Mouse (Mus musculus): Measurements from ENCODE around the gene Trabd2b.

DNA sequence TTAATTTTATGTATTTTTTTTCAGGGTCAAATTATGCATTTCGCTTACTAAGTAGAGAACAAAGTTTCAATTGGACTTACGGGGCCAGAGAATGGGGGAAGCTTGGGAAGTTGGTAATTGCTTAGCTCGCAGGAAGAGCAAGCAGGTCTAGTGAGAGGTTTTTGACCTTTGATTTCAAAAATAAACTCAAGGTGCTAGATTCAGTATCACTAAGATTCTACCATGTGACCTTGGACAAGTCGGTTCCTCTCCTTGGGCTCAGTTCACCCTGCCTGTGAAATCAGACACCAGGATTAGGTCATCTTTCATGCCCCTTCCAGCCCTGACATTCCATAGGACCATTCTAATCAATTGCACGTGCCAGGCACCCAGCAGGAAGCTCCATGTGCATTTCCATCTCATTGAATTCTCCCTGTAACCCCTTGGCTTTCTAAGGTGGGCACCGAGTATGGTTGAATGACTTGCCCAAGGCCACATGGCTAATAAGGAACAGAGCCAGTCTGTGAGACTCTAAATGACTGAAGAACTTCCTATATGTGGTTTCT, 5.4 kb downstream of the Trabd2b start:
- TF ChIP-seq JUND (IDR thresholded peaks at IDR 0.05; ENCODE audit: low read depth, low read length): no peak
- no peak for TF ChIP-seq USF2 (IDR thresholded peaks at IDR 0.05; ENCODE audit: borderline replicate concordance in 1 of 2, insufficient read depth in 1 of 2, low read depth in 1 of 2, low read length in 2 of 2)
- no peak for TF ChIP-seq CTCF (IDR thresholded peaks at IDR 0.05 in 2 of 3, conservative IDR thresholded peaks at IDR 0.05 in 1 of 3; ENCODE audit: control insufficient read depth in 1 of 3, insufficient read depth in 1 of 3, low read depth in 2 of 3, low read length in 3 of 3, poor library complexity in 1 of 3, severe bottlenecking in 1 of 3)
- no peak for TF ChIP-seq GATA1 (IDR thresholded peaks at IDR 0.05; ENCODE audit: low read depth, low read length)
- no peak for TF ChIP-seq CHD1 (IDR thresholded peaks at IDR 0.05; ENCODE audit: low read depth, low read length)
- TF ChIP-seq EP300 (IDR thresholded peaks at IDR 0.05; ENCODE audit: low read depth in 1 of 2, low read length in 2 of 2): no peak
- no peak for TF ChIP-seq USF1 (IDR thresholded peaks at IDR 0.05; ENCODE audit: low read depth, low read length)
- no peak for TF ChIP-seq ZNF384 (IDR thresholded peaks at IDR 0.05; ENCODE audit: low read depth, low read length)
- TF ChIP-seq MAX (IDR thresholded peaks at IDR 0.05; ENCODE audit: low read length): no peak
- TF ChIP-seq POLR2AphosphoS2 (IDR thresholded peaks at IDR 0.05; ENCODE audit: low read length): no peak
- no peak for TF ChIP-seq MAFK (IDR thresholded peaks at IDR 0.05; ENCODE audit: borderline replicate concordance, low read depth, low read length)
- TF ChIP-seq RAD21 (IDR thresholded peaks at IDR 0.05; ENCODE audit: low read depth, low read length): no peak
- no peak for TF ChIP-seq ZMIZ1 (IDR thresholded peaks at IDR 0.05; ENCODE audit: low read depth, low read length)
